Mouse (Mus musculus) ES-Bruce4 (cell line): ENCODE measurements at regions not wholly inside any gene's neighbourhood (a gene's known extent, or its start where the extent isn't known, plus 50 kb on each side); places are given as distances from the start of the nearest gene placed in this dataset.

ENCODE experiments used
- CTCF ChIP-seq: IDR thresholded peaks from one replicate; pipeline ENCODE4 v1.8.1; 2011; ENCODE audit warnings: low read depth, low read length
- EP300 ChIP-seq: IDR thresholded peaks from 2 replicates; pipeline ENCODE4 v1.6.1; 2011; ENCODE audit warnings: low read depth, low read length; ENCODE audit not compliant: insufficient read depth
- POLR2A ChIP-seq: IDR thresholded peaks from one replicate; pipeline ENCODE4 v1.8.1; 2011; ENCODE audit warnings: low read length; ENCODE audit not compliant: insufficient read depth

- TF ChIP-seq EP300: no peak
- TF ChIP-seq CTCF: no peak
- no peak for TF ChIP-seq POLR2A
Measured at GRCm38 (mm10) chr10:111800590-111800935, 171.9 kb upstream of the Krr1 start.
